Mouse (Mus musculus) gastrocnemius, postnatal 14 days (tissue): ENCODE data around the gene Zswim8. TPM values are rescaled to one million over a fixed set of nuclear protein-coding genes. Genes with fewer than 3 reads are reported as not detected.

Source experiments
- DNase-seq: peaks from one replicate; pipeline ENCODE4 v3.0.0; 2021; ENCODE audit warnings: mixed read lengths
- intact Hi-C: fragments of 180-260 bp; cut with DNase I; formaldehyde crosslinking; loops from one replicate; pipeline ENCODE4 v1.15.1; 2025; ENCODE audit warnings: low total_unique reads
- long read RNA-seq, 2 experiments: library from polyadenylated mRNA; stranded (forward); transcript quantifications; one replicate each; pipeline ENCODE4 v2.0.0; 2021
- total RNA-seq, 2 experiments: library from RNA; stranded (reverse); gene quantifications; 2 replicates each; pipeline ENCODE4 v1.2.3; 2021

The Zswim8 gene
- total RNA-seq: 10 to 100 TPM; 31.7 to 38.8 TPM
- long read RNA-seq, experiment 1, partial matches to known transcripts: 8 of 8 reads
- long read RNA-seq, experiment 1, other reads (novel, unspliced or antisense): 0 of 8 reads
- long read RNA-seq, experiment 2, partial matches to known transcripts: 9 of 10 reads
- long read RNA-seq, experiment 2, other reads (novel, unspliced or antisense): 1 of 10 reads

DNA sequence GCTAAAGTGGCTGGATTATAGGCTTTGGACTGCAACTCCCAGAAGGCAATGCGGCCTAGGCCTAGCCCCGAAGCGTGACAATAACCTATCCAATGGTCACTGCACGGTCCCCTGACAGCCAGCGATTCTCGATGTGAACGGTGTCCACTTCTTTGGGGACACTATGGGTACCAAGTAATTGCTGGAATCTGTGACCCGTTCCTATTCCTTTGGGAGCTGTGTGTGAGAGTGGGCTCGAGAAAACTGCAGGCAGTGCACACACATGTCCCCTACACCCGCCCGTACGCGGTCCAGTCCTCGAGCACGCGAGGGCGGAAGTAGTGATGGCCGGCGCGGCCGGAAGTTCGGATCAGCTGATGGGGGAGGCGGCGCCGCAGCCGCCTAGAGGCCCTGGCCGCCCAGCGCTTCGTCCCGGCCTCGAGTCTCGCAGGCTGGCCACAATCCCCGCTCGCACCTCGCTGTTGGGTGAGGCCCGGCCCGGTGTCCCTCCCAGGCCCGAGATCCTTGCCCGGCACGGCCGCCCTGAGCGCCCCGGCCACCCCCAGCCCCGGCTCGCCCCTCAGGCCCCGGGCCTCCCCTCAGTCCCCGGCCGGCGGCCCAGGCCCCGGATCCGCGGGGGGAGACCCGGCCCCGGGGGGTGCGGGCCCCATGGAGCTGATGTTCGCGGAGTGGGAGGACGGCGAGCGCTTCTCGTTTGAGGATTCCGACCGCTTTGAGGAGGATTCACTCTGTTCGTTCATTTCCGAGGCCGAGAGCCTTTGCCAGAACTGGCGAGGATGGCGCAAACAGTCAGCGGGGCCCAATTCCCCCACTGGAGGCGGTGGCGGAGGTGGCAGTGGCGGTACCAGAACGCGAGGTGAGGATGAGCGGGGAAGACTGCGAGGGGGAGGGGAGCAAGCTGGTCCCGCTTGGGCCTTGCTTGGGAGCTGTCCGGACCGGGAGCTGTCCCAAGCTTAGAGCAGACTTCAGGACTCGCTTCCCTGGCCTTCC lies at the start of gene Zswim8:
Gene Zswim8, plus strand, starts transcription at position 352 of the 990 bp plus-strand sequence.
- DNase-seq: peak; percentile 88
- intact Hi-C loops: no loop called here

DNA sequence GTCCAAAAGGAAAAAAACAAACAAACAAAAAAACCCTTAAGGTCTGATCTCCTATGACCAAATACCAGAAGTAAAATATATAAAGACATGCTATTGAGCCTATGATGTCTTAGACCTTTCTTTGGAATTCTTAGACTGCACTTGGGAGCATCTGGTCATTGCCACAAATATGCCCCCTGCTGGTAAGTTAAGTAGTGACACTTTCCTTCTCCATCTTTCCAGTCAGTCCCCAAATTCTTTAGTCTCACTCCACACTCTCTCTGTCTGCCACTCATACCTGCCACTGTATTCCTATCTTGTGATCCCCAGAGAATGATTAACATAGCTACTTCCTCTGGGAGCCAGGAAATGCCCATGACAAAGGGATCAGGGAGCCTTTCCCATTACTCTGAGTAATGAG lies 49.0 kb upstream of the Zswim8 start:
- intact Hi-C loops: no loop called here
- no peak for DNase-seq

- intact Hi-C loops: no loop called here
- no peak for DNase-seq
These were observed 48.5 kb upstream of the Zswim8 start for GRCm38 (mm10) chr14:20658902-20659301.

GRCm38 (mm10) chr14:20659687-20660086 lies 47.7 kb upstream of the Zswim8 start:
- intact Hi-C loops: loop anchor here (5.0 kb wide), 1 partner anchor 82 kb away; no protein-coding TSS in a partner anchor
- no peak for DNase-seq

DNA sequence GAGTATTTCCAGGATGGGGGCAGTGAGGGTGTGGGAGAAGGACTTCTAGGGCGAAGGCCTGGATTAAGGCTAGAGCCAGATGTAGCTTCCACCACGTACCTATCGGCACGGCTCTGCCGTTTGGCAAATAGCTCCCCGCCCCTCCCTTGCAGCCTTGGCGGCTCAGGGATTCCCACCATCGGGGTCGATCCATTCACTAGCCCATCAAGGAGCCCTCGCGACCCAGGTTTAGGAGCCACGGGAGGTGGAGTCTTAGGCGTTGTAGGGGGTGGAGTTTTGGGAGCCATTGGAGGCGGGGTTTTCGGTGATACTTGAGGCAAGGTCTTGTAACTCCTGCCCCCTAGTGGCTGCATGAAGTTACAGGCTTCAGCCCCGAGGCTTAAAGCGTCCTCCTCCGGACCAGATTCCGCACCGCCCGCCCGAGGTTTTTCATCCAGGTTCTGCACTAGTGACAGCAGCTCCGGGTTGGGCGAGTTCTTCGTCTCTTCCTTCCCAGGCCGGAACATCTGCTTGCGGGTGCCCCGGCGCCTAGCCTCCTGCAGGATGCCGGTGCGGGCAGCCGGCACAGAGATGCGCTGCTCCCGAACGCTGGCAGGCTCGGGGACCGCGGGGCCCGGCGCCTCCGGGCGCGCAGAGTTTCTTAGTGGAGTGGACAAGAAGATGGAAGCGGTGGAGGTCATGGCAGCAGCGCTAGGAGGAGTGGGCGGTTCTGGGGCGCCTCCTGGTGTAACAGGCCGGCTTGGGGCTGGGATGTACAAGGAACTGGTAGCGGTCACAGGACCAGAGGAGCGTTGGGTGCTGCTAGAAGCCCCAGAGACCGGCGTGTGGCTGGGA lies 46.3 kb upstream of the Zswim8 start:
- intact Hi-C loops: loop anchor here (5.0 kb wide), 1 partner anchor 84 kb away; no protein-coding TSS in a partner anchor
- DNase-seq: peak; percentile 94

GRCm38 (mm10) chr14:20661661-20662331 lies 45.6 kb upstream of the Zswim8 start:
- DNase-seq: no peak
- intact Hi-C loops: loop anchor here (5.0 kb wide), 1 partner anchor 84 kb away; no protein-coding TSS in a partner anchor

DNA sequence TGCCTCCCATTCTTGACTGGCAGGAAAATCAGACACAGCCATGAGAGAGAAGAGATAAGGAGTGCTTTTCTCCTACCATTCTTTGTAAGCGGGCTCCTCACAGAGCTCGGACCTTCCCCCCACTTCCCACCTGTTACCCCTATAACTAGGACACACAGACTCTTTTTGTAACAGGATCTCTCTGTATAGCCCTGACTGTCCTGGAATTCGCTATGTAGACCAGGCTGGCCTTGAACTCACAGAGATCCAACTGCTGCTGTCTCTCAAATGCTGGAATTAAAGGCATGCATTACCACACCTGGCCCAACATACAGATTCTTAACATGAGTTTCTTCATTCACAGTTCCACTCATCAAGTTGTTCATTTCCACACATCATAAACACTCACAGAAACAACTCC lies 44.6 kb upstream of the Zswim8 start:
- intact Hi-C loops: loop anchor here (5.0 kb wide), 1 partner anchor 85 kb away; no protein-coding TSS in a partner anchor

GRCm38 (mm10) chr14:20663601-20664000 lies 43.8 kb upstream of the Zswim8 start:
- no peak for DNase-seq
- intact Hi-C loops: loop anchor here (5.0 kb wide), 1 partner anchor 86 kb away; no protein-coding TSS in a partner anchor

More for the DNA sequence above, 44.6 kb upstream of the Zswim8 start:
- no peak for DNase-seq

DNA sequence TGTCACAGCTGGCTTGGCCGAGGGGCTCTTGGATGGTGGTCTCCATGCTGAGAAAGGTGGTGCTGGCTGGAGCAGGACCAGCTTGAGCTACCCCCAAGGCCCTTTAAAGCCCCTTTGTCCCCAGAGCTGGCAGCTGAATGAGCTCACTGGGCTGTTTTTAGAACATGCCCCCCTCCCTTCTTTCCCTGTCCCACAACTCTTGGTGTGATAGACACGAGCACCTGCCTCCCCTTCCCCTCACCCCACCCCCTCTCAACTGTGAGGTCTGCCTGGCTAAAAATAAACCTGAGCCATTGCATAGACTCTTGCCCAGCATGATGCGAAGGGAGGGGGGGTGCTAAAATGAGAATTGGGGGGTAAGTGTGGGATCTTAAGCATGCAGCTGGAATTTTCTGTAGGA lies 42.9 kb upstream of the Zswim8 start:
- intact Hi-C loops: loop anchor here (5.0 kb wide), 1 partner anchor 87 kb away; no protein-coding TSS in a partner anchor

DNA sequence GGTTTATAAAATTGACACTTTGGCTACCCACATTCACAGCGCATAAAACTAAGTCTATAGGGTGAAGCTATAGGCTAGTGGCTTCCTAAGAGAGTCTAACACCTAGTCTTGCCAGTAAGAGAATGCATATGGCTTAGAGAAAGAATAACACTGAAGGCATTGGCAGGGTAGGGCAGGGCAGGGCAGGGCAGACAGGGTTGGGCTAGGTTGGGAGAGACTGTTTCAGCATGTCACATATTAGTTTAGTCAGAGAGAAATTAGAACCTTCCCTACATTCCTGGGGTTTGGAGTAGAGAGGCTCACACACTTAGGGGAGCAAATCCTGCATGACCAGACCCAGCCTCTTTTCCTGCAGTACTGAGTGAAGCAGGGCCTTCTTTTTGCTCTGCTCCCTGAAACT lies 39.9 kb upstream of the Zswim8 start:
- no peak for DNase-seq
- intact Hi-C loops: no loop called here

More for the DNA sequence above, 42.9 kb upstream of the Zswim8 start:
- no peak for DNase-seq

DNA sequence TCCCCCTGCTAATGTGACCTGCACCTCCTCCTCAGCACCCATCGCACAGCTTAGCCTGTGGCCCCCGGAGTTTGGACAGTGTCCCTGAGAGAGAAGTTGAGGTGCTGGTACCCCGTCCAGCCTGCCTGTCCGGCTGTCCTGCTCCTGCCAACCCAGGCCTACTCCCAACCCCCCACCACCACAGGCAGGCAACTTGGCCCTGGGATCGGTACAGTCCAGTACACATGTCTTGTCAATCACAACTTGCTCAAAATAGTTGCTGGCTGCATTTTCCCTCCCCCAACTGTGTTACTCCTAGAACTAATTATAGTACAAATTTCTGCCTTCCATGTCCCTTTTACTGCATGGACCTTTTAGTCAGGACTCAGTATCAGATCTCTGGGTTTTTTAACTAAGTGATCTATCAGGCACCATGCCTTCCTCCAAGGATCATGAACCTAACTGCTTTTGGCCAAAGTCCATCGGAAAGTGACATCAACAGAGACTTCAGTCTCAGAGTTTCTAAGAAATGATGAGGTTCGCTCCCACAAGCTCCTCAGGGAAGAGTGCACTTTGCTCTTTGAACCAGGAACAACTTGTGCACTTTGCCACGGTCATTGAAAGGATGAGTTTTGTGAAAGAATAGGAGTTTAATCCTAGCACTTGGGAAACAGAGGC lies 39.1 kb upstream of the Zswim8 start, which contains the start of gene Synpo2l:
Gene Synpo2l, minus strand, starts transcription at position 201 of the 657 bp plus-strand sequence.
- intact Hi-C loops: no loop called here
- peak; percentile 77 for DNase-seq

DNA sequence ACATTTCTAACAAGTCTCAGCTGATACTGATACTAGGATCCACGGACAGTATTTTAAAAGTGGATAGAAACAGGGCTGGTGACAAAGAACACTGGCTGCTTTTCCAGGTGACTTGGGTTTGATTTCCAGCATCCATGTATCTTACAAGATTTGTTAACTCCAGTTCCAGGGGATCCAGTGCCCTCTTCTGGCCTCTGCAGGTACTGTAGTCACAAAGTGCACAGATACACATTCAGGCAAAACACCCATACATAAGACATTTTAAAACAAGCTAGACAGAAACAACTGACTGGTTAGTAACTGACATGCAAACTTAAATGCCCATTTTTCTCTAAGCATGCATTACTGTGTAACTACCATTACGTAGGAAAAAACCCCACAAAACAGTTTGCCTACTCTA lies 34.4 kb upstream of the Zswim8 start:
- intact Hi-C loops: no loop called here

DNA sequence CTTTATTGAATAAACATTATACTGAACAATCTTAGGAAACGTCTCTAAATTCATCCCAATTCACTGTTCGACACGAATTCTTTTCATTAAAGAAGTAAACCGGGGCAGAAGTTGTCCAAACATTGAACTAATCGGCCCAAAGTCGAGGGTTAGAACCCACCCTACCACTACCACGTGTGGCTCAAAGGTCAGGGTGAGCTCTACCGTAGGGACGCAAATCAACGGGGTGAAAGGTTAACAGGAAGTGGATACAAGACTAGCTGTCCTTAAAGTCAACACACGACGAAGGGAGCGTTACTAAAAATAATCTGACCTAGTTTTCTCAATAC lies 33.7 kb upstream of the Zswim8 start:
- DNase-seq: no peak
- intact Hi-C loops: no loop called here

More for the DNA sequence above, 34.4 kb upstream of the Zswim8 start:
- DNase-seq: peak; percentile 25

DNA sequence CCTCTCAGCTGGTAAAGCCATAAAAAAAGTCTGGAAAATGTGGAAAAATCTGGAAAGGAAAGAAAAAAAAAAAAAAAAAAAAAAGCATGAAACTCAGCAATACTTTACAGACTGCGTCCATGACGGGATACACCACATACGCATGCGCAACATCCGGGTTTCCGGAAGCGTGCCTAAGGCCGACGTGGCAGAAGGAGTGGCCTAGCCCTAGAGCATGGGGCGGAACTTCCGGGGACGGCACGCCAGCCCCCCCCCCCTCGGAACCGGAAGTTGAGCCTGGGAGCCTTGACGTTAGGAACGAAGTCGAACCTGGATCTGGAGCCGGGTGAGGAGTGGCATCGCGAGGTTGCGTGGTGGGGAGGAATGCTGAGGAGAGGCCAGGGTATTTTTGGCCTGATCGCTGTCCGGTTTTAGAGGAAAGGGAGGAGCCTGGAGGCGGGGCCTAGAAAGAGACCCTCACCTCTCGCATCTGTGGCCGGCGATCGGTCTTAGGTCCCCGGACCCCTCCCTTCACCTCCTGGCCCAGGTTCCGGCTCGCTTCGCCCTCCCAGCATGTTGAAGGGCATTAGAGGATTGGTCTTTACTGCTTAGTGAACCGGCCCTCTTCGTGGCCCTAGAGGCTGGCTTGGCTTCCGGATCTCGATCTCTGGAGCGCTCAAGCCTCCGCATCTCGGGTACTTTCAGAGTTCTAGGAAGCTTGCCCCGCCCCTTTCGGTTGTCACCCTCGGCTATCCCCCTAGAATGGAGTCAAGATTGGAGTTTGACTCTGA lies 33.1 kb upstream of the Zswim8 start, which contains the start of gene Sec24c:
Gene Sec24c, plus strand, starts transcription at position 245 of the 770 bp plus-strand sequence.
- intact Hi-C loops: no loop called here
- peak; percentile 99 for DNase-seq

DNA sequence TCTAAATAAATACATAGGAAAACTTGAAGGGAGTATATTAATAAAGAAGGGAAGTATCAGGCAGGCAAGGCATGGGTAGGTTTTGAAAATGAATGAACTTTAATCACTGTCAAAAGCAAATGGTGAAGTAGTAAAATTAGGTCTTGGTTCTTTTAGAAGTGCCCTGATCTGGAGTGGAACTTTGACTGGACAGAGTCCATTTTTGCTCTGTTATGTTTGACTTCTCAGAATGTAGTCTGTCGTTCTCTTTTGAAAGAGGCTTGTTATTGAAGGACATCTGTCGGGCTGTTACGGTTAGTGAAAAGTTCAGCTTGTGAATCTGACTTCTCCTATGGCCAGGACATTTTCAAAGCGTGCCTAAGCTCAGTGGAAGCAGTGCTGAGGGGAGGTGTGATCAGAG lies 29.4 kb upstream of the Zswim8 start:
- no peak for DNase-seq
- intact Hi-C loops: no loop called here

GRCm38 (mm10) chr14:20681742-20682141 lies 25.6 kb upstream of the Zswim8 start:
- intact Hi-C loops: no loop called here

GRCm38 (mm10) chr14:20682498-20682897 lies 24.9 kb upstream of the Zswim8 start:
- intact Hi-C loops: no loop called here
- DNase-seq: no peak

More at GRCm38 (mm10) chr14:20681742-20682141, 25.6 kb upstream of the Zswim8 start:
- DNase-seq: no peak

DNA sequence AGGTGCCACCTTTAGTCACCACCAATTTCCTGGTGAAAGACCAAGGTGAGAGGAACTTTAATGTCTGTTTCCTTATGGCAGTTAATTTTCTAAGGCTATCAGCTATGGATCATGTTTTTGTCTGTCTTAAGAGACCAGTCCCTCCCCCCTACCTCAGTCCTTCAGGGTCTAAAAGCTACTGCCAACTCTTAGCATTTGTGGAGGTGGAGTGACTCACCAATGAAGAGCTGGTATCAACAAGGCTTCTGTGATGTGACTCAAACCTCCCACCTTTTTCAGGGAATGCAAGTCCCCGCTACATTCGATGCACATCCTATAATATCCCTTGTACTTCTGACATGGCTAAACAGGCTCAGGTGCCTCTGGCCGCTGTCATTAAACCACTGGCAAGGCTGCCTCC lies 20.8 kb upstream of the Zswim8 start:
- no peak for DNase-seq
- intact Hi-C loops: no loop called here
